Mouse (Mus musculus) C2C12 (cell line): ENCODE measurements around the gene Creld1.

Source experiments
- CEBPB ChIP-seq: IDR thresholded peaks from one replicate; pipeline ENCODE4 v1.6.1; 2011; ENCODE audit warnings: low read depth, mild to moderate bottlenecking, control low read depth, moderate library complexity
- CTCF ChIP-seq: IDR thresholded peaks from one replicate; pipeline ENCODE4 v1.5.1; 2011; ENCODE audit not compliant: control insufficient read depth, insufficient read depth, insufficient read length
- MAX ChIP-seq: IDR thresholded peaks from one replicate; pipeline ENCODE4 v1.6.1; 2011; ENCODE audit warnings: mild to moderate bottlenecking, control low read depth
- MYOD1 ChIP-seq: IDR thresholded peaks from one replicate; pipeline ENCODE4 v1.6.1; 2011; ENCODE audit warnings: low read depth; ENCODE audit not compliant: control insufficient read depth, insufficient read length
- USF1 ChIP-seq: IDR thresholded peaks from one replicate; pipeline ENCODE4 v1.6.1; 2011; ENCODE audit warnings: low read depth, mild to moderate bottlenecking, control low read depth, moderate library complexity

DNA sequence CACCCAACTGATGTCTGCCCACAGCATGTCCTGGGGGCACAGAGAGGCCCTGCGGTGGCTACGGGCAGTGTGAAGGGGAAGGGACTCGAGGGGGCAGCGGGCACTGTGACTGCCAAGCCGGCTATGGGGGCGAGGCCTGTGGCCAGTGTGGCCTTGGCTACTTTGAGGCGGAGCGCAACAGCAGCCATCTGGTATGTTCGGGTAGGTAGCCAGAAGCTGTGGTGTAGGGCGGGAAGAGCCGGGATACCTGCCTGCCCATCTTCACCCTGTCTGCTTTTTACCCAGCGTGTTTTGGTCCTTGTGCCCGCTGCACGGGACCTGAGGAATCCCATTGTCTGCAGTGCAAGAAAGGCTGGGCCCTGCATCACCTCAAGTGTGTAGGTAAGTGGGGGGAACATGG is 6.3 kb downstream of the Creld1 start:
- no peak for TF ChIP-seq CTCF
- TF ChIP-seq MAX, result no peak
- TF ChIP-seq CEBPB, result no peak
- TF ChIP-seq MYOD1, result no peak
- no peak for TF ChIP-seq USF1
